Mouse (Mus musculus) yolk sac, embryonic 10.5 days (tissue): ENCODE results near the gene Alyref.
A peak's percentile ranks its signal among the peaks of the same experiment; 100 is the strongest.

Source experiments
- DNase-seq: peaks from one replicate; pipeline ENCODE4 v3.0.0-alpha.2; 2017; ENCODE audit warnings: low spot score

Alyref gene

DNA sequence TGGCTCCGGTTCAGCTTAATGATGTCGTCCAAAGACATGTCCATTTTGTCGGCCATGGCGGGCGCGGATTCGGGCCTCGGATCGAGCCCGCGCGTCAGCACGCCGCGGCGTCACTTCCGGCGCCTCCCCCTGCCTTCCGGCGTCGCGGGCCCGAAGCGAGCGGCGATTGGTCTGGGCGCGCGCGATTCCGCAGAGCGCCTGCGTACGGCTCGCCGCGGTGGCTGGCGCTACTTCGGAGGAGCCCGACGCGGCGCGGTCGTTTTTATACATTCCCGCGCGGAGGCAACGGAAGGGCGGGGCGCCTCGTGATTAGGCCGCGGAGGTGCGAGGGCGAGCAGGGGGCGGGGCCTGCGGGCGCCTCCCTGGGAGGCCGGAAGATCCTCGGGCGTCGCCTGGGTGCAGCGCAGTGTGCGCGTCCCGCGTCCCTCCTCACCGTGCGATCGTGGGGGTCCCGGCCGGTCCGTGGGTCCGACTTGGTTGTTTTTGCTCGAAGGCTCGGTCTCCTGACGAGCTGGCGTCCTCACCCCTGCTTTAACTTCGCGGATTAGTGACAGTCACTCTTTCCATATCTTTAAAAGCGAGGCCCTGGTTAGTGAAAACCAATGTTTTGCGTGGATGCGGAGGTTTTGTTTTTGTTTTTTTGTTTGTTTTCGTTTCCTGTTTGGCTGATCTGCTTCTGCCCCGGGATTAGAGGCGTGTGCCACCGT, at the start of gene Alyref, which contains the start of gene Anapc11:
Alyref (minus strand) TSS at position 83 of the 707 bp plus-strand sequence.
Anapc11 (plus strand) TSS at position 139 of the 707 bp plus-strand sequence.
- DNase-seq, result peak; percentile 94

DNA sequence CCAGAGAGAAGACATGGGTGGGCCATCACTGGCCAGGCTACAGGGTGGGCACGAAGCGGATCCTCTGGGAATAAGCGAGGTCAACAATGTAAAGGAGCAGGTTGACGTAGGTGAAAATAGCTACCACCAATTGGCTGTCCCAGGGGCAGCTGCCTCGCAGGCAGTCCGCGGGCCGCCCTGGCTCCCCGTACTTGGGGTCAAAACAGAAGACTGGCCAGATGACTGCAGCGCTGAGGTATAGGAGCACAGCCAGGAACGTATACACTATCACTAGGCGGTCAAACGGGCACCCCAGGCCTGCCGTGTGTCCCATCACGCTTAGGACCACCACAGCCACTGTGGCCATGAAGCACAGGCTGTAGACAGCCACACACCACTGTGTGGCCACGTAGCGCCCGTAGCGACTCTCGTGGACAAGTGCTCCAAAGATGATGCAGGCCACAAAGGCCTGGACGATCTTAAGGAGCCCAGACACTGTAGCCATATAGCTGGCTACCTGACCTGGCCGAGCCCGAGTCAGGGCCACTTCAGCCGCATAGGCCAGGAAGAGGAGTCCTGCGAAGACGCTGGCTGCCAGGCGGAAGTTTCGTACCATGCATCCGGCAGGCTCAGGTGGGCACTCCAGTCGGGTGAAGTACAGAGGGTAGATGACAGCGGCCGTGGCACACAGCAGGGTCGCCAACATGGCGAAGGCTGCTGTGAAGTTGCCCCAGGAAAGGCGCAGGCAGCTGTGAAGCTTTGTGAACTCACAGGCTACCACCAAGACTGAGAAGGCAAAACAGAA, 49.1 kb upstream of the Alyref start:
- DNase-seq, result no peak

DNA sequence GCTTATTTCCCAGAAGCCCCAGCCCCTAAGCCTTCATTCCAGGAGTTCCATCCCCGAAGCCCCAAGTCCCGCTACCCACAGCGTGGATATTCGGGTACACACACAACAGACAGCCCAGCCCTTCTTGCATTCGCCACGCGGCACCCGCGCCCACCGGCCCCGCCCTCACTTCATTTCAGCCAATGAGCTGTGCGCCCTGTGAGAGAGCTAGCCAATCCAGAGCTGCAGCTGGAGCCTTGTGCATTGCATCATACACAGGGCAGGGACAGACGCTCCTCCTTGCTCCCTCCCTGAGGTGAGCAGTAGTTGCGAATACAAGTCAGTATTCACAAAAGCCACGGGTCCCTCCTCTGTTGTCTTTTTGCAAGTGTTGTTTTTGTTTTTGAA, 45.4 kb upstream of the Alyref start, which contains the start of gene Pycr1:
Pycr1 (minus strand) TSS at position 169 of the 387 bp plus-strand sequence.
- peak; percentile 94 for DNase-seq

GRCm38 (mm10) chr11:120642939-120643600, 44.9 kb upstream of the Alyref start:
- DNase-seq, result no peak

- no peak for DNase-seq
Measured at GRCm38 (mm10) chr11:120641869-120642268, 43.7 kb upstream of the Alyref start.

GRCm38 (mm10) chr11:120641255-120641654, 43.1 kb upstream of the Alyref start:
- no peak for DNase-seq

GRCm38 (mm10) chr11:120634810-120635209, 36.6 kb upstream of the Alyref start:
- DNase-seq, result no peak

DNA sequence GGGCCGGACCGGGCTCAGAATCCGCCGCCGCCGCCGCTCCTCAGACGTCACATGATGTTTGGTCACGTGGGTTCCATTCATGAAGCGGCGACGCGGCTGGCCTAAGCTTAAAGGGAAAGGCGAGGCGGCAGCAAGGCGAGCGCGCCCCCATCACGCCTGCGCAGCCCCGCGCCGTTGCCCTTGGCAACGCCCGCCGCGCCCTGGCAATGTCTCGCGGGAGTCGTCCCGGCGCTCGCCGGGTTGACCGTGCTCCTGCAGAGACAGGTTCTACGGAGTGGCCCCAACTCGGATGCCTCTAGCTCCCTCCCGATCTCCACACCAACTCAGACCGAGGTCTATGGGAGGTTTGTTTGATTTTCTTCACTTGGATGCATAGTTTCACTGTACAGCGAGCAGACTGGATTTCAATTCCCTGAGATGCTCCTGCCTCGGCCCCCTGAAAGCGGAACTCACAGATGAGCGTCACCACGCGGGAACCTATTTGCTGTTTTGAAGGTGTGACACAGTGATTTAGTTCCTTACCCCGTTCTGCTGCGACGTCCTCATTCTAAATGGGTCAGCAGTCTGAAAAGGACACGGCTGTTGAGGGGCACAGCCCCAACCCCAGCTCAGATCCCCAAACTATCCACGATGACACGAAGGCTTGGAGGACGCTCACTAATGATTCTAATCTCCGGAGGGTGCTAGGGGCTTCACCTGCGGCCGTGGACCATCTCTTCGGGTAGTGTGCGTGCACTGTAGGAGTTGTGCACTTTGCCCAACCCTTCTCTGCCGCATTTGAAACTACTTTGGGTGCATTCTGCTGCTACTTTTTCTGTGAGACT, 35.6 kb upstream of the Alyref start, which contains the start of gene Mafg:
Mafg (minus strand) TSS at position 81 of the 824 bp plus-strand sequence.
- peak; percentile 95 for DNase-seq

GRCm38 (mm10) chr11:120632559-120633519, 34.7 kb upstream of the Alyref start:
- peak; percentile 81 for DNase-seq

DNA sequence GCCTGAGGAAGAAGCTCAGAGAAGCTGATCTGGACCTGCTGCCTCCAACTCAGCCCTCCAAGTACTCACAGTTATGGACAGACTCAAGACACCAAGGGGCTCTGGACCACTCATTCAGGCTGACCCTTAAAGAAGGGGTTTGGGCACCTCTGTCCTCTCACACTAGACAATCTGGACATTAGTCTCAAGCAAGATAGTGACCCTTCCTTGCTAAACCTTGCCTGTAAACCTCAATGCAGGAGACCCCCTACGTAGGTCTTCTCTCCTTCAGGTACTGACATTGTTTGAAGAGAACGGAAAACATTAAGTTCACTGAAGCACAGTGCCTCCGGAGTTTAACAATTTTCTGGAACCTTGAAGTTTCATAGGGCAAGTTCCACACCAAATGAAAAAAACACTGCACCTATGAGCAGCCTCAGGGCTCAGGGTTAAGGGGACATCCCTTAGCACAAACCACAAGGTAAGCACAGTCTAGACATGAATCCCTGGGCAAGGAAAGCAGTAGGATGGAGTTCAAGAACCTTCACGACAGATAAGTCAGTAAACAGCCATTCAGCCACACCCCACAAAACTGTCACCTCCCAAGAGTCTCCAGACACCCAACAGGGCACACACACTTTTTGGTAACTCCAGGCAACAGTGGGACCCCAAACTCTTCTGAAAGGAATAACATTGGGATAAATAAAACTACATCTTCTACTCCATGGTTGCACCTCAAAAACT, 33.7 kb upstream of the Alyref start:
- no peak for DNase-seq

DNA sequence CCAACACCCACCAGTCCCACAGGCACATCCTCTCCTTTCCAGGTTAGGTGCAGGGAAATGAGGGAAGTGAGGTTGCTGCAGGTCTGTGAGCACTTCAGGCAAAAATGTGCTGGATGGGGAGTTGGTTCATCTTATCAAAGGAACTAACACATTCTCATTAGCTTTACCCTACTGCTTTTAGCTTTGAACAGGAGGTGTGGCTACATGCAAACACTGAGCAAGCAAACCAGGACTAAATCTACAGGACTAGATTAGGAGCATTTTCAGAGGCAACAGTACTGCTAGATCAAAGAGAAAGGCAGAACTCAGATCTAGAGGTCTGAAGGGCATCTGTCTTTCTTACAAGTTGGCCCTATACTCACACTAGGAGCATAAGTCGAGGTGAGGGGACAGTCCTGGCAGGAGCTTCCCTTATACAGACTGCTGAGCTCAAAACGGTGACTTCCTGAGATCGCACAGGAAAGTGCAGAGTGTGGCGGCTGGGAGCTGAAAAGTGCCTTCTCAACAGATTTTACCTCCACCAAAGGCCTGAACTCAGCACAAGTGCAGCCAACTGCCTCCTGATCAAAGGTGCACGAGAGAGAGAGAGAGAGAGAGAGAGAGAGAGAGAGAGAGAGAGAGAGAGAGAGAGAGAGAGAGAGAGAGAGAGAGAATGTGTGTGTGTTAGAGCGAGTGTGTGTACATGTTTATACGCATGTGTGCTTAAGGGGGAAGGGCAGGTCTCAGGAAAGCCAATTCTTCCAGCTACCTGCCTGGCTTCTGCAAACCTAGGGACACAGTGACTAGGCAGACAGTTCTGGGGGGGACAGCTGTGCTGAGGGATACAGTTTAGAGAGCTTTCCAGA, 32.9 kb upstream of the Alyref start:
- peak; percentile 77 for DNase-seq

DNA sequence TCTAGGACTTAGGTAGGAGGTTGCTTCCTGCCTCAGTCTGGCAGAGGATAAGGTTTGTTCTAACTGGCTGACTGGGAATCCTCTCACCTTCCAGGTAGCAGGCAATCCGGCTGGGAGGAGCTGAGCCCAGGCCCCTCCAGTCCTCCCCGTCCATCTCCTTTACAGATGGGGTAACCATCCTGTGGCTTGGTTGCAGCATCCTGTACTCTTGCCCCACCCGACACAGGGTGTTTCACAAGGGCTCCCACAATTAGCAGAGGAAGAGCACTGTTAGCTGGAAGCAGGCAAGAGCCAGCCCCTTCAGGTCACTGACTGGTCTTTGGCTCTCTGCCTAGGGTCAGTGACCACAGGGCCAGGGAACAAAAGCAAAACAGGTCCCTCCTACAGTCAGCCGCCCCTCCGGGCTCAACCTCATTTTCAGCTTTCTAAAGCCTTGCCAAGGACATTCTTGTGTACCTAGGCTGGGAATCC, 32.3 kb upstream of the Alyref start:
- peak; percentile 77 for DNase-seq

- DNase-seq, result peak; percentile 74
Measured at GRCm38 (mm10) chr11:120629911-120630310, 31.7 kb upstream of the Alyref start.

- no peak for DNase-seq
Measured at GRCm38 (mm10) chr11:120629341-120629730, 31.2 kb upstream of the Alyref start.

DNA sequence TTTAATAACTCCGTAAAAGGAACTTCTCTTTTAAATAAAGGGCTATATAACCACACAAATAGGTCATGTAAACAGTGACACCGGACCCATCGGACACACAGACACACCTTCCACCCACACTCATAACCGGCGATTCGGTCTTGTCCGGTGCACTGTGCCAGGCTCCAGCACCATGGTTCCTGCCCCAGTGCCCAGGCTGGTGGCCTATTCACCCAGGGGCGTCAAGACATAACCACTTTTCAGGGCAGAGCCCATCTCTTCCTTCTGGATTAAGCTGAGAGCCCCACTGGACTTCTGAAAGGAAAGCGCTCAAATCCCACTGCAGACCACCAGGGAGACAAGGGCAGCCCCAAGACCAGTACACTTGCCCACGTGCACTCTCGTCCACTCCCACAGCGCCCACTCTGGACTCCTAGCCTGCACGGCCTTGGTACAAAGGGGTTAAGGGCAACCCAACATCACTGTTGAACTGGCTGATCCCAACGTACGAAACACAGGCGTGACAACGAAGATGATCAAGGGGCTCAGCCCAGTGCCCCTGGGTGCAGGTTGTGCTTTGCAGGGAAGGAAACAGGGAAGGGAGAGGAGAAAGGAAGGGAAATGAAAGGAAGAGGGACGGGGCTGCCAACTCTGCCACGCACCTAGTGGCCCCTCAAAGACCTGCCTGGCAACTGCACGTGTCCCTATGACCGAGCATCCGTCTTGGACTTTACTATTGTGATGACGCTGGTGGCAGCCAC, 30.6 kb upstream of the Alyref start:
- DNase-seq, result no peak

GRCm38 (mm10) chr11:120627468-120628300, 29.5 kb upstream of the Alyref start:
- no peak for DNase-seq
